23 mouse cellular contexts compared by ENCODE assay signal in genomic region chr8:119429552-119429951, GRCm38 (mm10). TPM values are rescaled to one million over a fixed set of nuclear protein-coding genes. Genes with fewer than 3 reads are reported as not detected.
DNase-seq lines count a peak whose midpoint lies in the region; ATAC-seq and TF ChIP-seq lines count a peak whose summit lies in the region.
"Had no signal": no experiment of that assay in that cellular context is flagged by ENCODE, and none has a peak within 500 bp of the region (broad histone marks: within the 10 kb centered on the region; RNA-seq: fewer than 3 reads in every experiment).

No protein-coding gene starts in this region.

- H3K9me3 ChIP-seq in kidney, embryonic 15.5 days (replicated peaks) = no peaks in the 10 kb centered on the region
- H3K9me3 ChIP-seq in liver, embryonic 13.5 days (replicated peaks) = no peaks in the 10 kb centered on the region
- H3K9me3 ChIP-seq: embryonic facial prominence, embryonic 13.5 days; forebrain, embryonic 15.5 days; limb, embryonic 10.5 days; midbrain, embryonic 10.5 days; neural tube, embryonic 12.5 days had no signal

- H3K27me3 ChIP-seq in kidney, adult 2 months (replicated peaks; ENCODE audit: control insufficient read depth, insufficient read depth, low read length) = no peaks in the 10 kb centered on the region
- no peaks in the 10 kb centered on the region for H3K27me3 ChIP-seq in kidney, embryonic 15.5 days
- no peaks in the 10 kb centered on the region for H3K27me3 ChIP-seq in Patski
- H3K27me3 ChIP-seq in liver, embryonic 13.5 days = no peaks in the 10 kb centered on the region
- H3K27me3 ChIP-seq: embryonic facial prominence, embryonic 13.5 days; forebrain, embryonic 15.5 days; neural tube, embryonic 12.5 days had no signal

- H3K9ac ChIP-seq in kidney, embryonic 15.5 days = no peak overlapping the region
- no peak overlapping the region for H3K9ac ChIP-seq in liver, embryonic 13.5 days
- H3K9ac ChIP-seq: embryonic facial prominence, embryonic 13.5 days; forebrain, embryonic 15.5 days; neural tube, embryonic 12.5 days had no signal

- no peak for ATAC-seq in kidney, embryonic 15.5 days (replicated peaks; ENCODE audit: low FRiP score)
- peak; percentile 8 for ATAC-seq in Patski
- no peak for ATAC-seq in liver, embryonic 13.5 days (ENCODE audit: low read depth)
- ATAC-seq in erythroblast, adult 5-6 weeks (replicated peaks; ENCODE audit: low FRiP score, poor library complexity, severe bottlenecking) = no peak
- ATAC-seq: forebrain, embryonic 15.5 days had no signal

- no peaks in the 10 kb centered on the region for H3K36me3 ChIP-seq in kidney, adult 2 months (ENCODE audit: control insufficient read depth, insufficient read depth, low read length)
- H3K36me3 ChIP-seq in kidney, embryonic 15.5 days = no peaks in the 10 kb centered on the region
- H3K36me3 ChIP-seq in liver, embryonic 13.5 days = no peaks in the 10 kb centered on the region
- H3K36me3 ChIP-seq: embryonic facial prominence, embryonic 13.5 days; forebrain, embryonic 15.5 days; limb, embryonic 10.5 days; midbrain, embryonic 10.5 days; neural tube, embryonic 12.5 days had no signal

- no peak for TF ChIP-seq CTCF in kidney, adult 2 months (conservative IDR thresholded peaks at IDR 0.05; ENCODE audit: insufficient read depth, insufficient read length, low read depth, low read length)
- TF ChIP-seq CTCF in Patski (IDR thresholded peaks at IDR 0.05) = no peak

- DNase-seq in kidney, adult 2 months = peak; percentile 75
- DNase-seq in Patski (ENCODE audit: low read depth, low spot score) = no peak
- peak; percentile 69 for DNase-seq in kidney, adult 9 months
- no peak for DNase-seq in liver, embryonic 13.5 days
- no peak for DNase-seq in layer of hippocampus, adult 9-11 months
- DNase-seq in layer of hippocampus, postnatal 10 days (ENCODE audit: low spot score in 2 of 2) = no peak
- DNase-seq: adrenal gland, adult 8-10 months; B cell, adult 2 months; cerebellum, adult 9-11 months; gastrocnemius, postnatal 14 days; right cerebral cortex, adult 18-20 months; thymus, adult 18-20 months; thymus, postnatal 4 days had no signal

- in situ Hi-C loops in Patski (cut with MboI; ENCODE audit: low pct_unique_long_range_greater_than_20kb) = no loop called here

- H3K4me3 ChIP-seq in kidney, adult 2 months (ENCODE audit: insufficient read depth, low read depth, low read length) = no peak overlapping the region
- H3K4me3 ChIP-seq in kidney, embryonic 15.5 days (replicated peaks) = no peak overlapping the region
- H3K4me3 ChIP-seq in liver, embryonic 13.5 days (replicated peaks) = no peak overlapping the region
- H3K4me3 ChIP-seq: embryonic facial prominence, embryonic 13.5 days; forebrain, embryonic 15.5 days; limb, embryonic 10.5 days; midbrain, embryonic 10.5 days; neural tube, embryonic 12.5 days had no signal

- peaks cover 38% of the 10 kb centered on the region for H3K4me1 ChIP-seq in kidney, adult 2 months (ENCODE audit: control insufficient read depth, insufficient read depth, low read length)
- H3K4me1 ChIP-seq in kidney, embryonic 15.5 days = peaks cover 36% of the 10 kb centered on the region
- H3K4me1 ChIP-seq in liver, embryonic 13.5 days (replicated peaks) = peaks cover 69% of the 10 kb centered on the region
- H3K4me1 ChIP-seq: forebrain, embryonic 15.5 days; neural tube, embryonic 12.5 days had no signal

- H3K27ac ChIP-seq in kidney, adult 2 months (ENCODE audit: insufficient read depth, low read depth, low read length) = 0 out of 2 replicates have a peak overlapping the region, but pooled peaks have one; percentile 36
- H3K27ac ChIP-seq in kidney, embryonic 15.5 days = no peak overlapping the region
- 0 out of 2 replicates have a peak overlapping the region, but pooled peaks have one; percentile 4 for H3K27ac ChIP-seq in liver, embryonic 13.5 days
- H3K27ac ChIP-seq: embryonic facial prominence, embryonic 13.5 days; forebrain, embryonic 15.5 days; limb, embryonic 10.5 days; macrophage; midbrain, embryonic 10.5 days; neural tube, embryonic 12.5 days had no signal

- POLR2A ChIA-PET in Patski (lab: Charles Lee) = interaction anchor here (0.7 kb wide), 1 partner anchor 8 kb away, joined by 4 read pairs; no protein-coding TSS in a partner anchor

- H3K4me2 ChIP-seq in kidney, embryonic 15.5 days = no peak overlapping the region
- no peak overlapping the region for H3K4me2 ChIP-seq in liver, embryonic 13.5 days
- H3K4me2 ChIP-seq: embryonic facial prominence, embryonic 13.5 days; forebrain, embryonic 15.5 days; neural tube, embryonic 12.5 days had no signal

- no peak for TF ChIP-seq POLR2A in kidney, adult 2 months (IDR thresholded peaks at IDR 0.05; ENCODE audit: low read depth, low read length)

- 28% methylated on average over 3 of the region's 3 CpGs for WGBS in kidney, adult 2 months
- WGBS in kidney, embryonic 15.5 days = 80% methylated on average over 3 of the region's 3 CpGs
- 71% methylated on average over 3 of the region's 3 CpGs for WGBS in liver, embryonic 13.5 days (ENCODE audit: insufficient replicate concordance)

- CTCF ChIA-PET in Patski (lab: Charles Lee) = interaction anchor here (4.4 to 10.6 kb wide), 2 partner anchors 11 to 17 kb away, joined by 20 to 78 read pairs; no protein-coding TSS in a partner anchor

RNA-seq across cellular contexts. Expression of gene Osgin1, which starts 4.4 kb away (rescaled TPM):
- polyA plus RNA-seq in kidney, adult 2 months (2012; rRNA removed) = 115 and 194 TPM in 2 replicates
- polyA plus RNA-seq in kidney, embryonic 15.5 days (2015; fragmentation: Nextera tagmentation; extraction: Ambion mirVana) = 2.0 and 3.5 TPM in 2 replicates
- polyA plus RNA-seq in Patski (2021) = 20.4 TPM
- 13.0 and 14.8 TPM in 2 replicates for polyA plus RNA-seq in liver, embryonic 13.5 days (2015; fragmentation: Nextera tagmentation; extraction: Ambion mirVana)
- total RNA-seq in erythroblast, adult 5-6 weeks (2015; ENCODE audit: low replicate concordance) = 1.7 TPM in 2 replicates
- 0.70 and 0.94 TPM in 2 replicates for total RNA-seq in erythroblast, adult 5-6 weeks (2017; ENCODE audit: low replicate concordance)
- total RNA-seq in layer of hippocampus, postnatal 10 days (2021) = under 1 TPM; 0.25 to 0.33 TPM

RNA-seq across cellular contexts. Expression of gene Necab2, which starts 17.0 kb away (rescaled TPM):
- polyA plus RNA-seq in kidney, adult 2 months (2012; rRNA removed) = 0.07 and 0.11 TPM in 2 replicates
- polyA plus RNA-seq in kidney, embryonic 15.5 days (2015; fragmentation: Nextera tagmentation; extraction: Ambion mirVana) = 2.3 and 3.3 TPM in 2 replicates
- 0.14 TPM for polyA plus RNA-seq in Patski (2021)
- polyA plus RNA-seq in liver, embryonic 13.5 days (2015; fragmentation: Nextera tagmentation; extraction: Ambion mirVana) = 0.05 TPM in 1 of 2 replicates, not detected in the other
- not detected in 2 replicates for total RNA-seq in erythroblast, adult 5-6 weeks (2015; ENCODE audit: low replicate concordance)
- total RNA-seq in erythroblast, adult 5-6 weeks (2017; ENCODE audit: low replicate concordance) = not detected in 2 replicates
- 100 to 1,000 TPM; 112 to 114 TPM for total RNA-seq in layer of hippocampus, postnatal 10 days (2021)
- total RNA-seq: heart, adult 8-10 months had no signal
- polyA plus RNA-seq: heart, postnatal 0 days; macrophage had no signal

RNA-seq across cellular contexts. Expression of gene Mlycd, which starts 34.9 kb away (rescaled TPM):
- polyA plus RNA-seq in kidney, adult 2 months (2012; rRNA removed) = 48.2 and 55.6 TPM in 2 replicates
- polyA plus RNA-seq in kidney, embryonic 15.5 days (2015; fragmentation: Nextera tagmentation; extraction: Ambion mirVana) = 11.7 and 12.8 TPM in 2 replicates
- 25.7 TPM for polyA plus RNA-seq in Patski (2021)
- 7.3 and 7.7 TPM in 2 replicates for polyA plus RNA-seq in liver, embryonic 13.5 days (2015; fragmentation: Nextera tagmentation; extraction: Ambion mirVana)
- 2.7 TPM in 1 of 2 replicates, not detected in the other for total RNA-seq in erythroblast, adult 5-6 weeks (2015; ENCODE audit: low replicate concordance)
- 1.3 and 1.8 TPM in 2 replicates for total RNA-seq in erythroblast, adult 5-6 weeks (2017; ENCODE audit: low replicate concordance)
- total RNA-seq in layer of hippocampus, postnatal 10 days (2021) = 10 to 100 TPM; 20.3 to 22.3 TPM

Comparison
In these comparisons a context has a peak if more than half of its experiments do, and no peak if none do; other contexts are left out.
1. DNase-seq: peak in kidney, adult 2 months (single experiment) and kidney, adult 9 months (single experiment); none in Patski (single experiment), liver, embryonic 13.5 days (single experiment), layer of hippocampus, adult 9-11 months (single experiment) and layer of hippocampus, postnatal 10 days (0 of 2).